Mouse (Mus musculus) megakaryocyte progenitor cell, adult 5-6 weeks (primary cell): ENCODE data around the gene Fam57b. TPM values are rescaled to one million over a fixed set of nuclear protein-coding genes. Genes with fewer than 3 reads are reported as not detected.

Experiments used
- ATAC-seq: replicated peaks from 2 replicates; pipeline ENCODE4 v1.8.0; 2016; ENCODE audit warnings: mild to moderate bottlenecking, moderate TSS enrichment, inconsistent platforms; ENCODE audit not compliant: poor library complexity
- total RNA-seq, 2 experiments: library from RNA; stranded (forward) in 1 of 2; stranded (reverse) in 1 of 2; fragments of 157-497, 149-512 nt in 1 of 2; fragments of 200-1000 nt in 1 of 2; gene quantifications; 2 replicates each; pipeline versions ENCODE4 v1.2.3 to v1.2.4; 2015 to 2017

Fam57b gene
- total RNA-seq, 2 experiments from 2014 or later, result not detected

DNA sequence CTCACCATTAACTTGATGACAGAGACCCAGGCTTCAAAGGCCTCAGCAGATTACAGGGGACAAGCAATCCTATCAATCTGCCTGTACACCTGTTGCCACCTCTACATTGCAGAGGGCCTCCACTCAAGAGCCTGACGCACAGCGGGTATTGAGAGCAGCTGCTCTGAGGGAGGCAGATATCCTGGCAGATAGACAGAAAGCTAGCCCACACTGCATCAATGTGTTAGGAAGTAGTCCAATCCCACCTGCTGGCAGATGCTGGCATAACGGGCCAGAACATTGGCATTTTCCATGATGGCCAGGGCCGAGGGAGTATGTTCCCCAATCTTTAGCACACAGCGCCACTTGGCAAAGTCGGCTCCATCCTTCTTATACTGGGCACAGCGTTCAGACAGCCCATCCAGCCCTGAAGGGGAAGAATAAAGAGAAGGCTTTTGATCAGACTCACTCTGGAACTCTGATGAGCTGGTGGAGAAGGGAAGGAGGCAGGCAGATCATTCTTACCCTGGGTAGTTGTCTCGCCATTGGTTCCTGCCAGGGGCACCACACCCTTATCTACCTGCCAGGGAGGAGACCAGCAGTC lies 1.0 kb upstream of the Fam57b start:
- no peak for ATAC-seq

DNA sequence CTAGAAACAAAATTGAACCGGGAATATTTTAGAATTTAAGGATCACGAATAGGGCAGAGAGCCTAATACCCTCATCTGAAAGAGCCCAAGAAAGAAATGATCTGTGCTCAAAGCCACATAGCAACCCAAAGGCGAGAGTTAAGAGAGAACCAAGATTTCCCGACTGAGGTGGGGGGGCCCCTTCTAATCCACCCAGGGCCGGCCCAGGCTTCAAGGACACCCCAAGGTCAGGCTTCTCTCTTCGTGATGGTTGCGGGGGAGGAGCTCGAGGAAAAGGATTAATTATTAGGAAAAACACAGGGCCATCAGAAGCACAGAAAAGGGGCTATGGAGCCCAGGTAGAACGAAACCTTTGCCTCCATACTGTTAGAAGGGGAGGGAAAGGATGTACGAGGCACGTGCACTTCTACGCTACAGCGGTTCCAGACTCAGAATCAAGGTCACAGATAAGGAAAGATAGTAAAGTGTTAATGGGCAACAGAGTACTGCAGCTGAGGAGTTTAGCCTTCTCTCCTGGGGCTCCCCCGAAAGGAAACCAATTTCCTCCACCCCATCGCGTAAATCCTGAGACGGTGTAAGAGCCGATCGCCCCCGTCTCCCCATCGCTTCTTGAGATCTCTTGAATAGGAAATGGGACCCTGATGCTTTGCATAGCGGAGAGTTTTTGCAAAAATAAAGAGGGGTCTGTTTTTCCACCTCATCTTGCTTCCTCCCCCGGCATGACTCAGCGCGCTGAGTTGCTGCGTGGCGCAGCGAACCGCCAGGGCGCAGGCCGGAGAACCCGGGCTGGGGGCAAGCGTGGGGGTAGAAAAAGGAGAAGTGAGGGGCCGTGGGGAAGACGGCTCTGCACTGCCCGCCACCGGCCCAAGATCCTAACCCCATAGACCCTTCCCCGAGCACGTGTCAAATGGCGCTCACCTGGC lies 920 bp downstream of the Fam57b start:
- peak; percentile 26 for ATAC-seq

DNA sequence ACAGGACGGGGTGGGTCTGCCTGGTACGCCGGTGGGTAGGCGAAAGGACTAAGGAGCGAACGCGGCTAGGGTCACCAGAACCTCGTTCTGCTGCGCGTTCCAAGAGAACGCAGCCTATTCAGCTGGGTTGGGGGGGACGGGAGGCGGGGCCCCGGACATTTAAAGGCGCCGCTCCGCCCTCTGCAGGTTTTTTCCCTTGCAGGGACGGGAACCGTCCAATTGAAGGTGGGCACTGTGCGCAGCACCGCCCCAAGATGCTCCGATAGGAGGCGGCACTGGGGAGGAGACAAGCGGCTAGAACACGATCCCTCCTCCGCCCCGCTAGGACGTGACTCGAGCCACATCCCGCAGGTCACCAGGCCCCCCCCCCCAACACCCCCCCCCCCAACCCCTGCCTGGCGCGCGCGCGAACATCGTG lies 1.6 kb downstream of the Fam57b start:
- ATAC-seq, result peak; percentile 73

DNA sequence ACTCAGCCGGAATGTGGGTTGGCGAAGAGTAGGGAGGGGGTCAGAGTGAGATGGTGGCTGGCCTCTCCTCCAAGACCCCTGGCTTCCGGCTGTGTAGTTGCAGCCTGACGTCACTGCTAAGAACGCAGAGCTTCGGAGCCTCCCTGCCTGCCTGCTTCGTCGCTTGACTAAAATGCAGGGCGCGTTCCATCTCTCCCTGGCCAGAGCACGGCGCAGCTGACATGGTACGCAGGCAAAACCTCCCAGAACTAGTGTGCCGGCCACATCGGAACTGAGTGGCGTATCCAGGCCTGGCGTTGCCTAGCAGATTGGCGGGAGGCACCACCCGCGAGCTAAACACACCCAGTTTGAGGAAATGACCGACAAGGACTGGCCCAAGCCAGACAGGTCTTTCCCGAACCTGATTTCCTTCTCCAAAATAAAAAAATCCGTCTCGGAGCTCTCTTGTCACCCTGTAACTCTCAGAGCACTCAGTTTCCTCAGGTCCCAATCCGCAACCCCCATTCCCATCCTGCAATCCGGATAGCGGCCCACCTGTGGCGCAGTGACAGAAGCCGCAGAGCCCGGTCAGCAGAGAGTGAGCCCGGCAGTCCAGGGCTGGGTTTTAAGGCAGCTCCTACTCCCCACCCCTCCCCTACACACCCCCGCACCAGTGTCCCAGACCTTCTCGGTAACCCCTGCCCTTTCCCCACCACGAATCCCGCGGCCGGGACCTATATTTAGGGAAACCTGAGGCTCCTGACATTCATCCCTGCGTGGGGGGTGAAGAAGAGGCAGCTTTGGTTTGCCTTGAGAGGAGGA lies 2.2 kb downstream of the Fam57b start:
- ATAC-seq, result peak; percentile 53

DNA sequence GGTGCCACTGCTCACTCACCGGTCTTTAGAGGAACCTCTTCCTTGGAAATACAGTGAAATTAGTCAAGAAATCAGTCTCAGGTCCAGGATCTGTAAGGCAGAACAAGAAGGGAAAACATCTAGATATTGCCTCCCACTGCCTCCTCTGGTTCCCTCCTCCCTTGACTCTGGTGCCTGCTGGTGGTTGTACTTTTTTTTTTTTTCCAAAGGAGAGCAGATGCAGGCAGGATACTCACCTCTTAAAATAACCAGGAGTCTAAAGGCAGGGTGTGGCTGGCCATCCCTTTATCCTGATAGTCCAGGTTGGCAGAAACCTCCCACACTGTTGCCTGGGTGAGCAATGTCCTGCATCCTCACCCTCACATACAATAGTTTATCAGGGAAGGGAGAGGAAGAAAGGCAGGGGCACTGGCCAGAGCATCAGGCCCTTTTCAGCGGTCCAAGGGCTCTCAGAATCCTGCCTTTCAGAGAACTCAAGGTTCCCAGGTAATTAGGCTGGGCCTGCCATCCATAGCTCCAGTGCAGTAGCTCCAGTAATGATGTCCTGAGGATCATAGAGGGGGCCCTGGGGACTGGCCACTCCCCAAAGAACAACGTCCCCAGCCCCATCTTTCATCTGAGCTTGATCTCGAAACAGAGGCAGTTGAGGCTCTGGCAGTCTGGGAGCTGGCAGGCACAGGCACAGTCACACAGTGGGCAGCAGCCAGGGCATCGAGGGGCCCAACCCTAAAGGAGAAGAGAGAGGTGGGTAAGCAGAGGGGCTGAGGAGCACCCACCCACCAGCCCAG lies 3.0 kb downstream of the Fam57b start:
- ATAC-seq, result no peak

DNA sequence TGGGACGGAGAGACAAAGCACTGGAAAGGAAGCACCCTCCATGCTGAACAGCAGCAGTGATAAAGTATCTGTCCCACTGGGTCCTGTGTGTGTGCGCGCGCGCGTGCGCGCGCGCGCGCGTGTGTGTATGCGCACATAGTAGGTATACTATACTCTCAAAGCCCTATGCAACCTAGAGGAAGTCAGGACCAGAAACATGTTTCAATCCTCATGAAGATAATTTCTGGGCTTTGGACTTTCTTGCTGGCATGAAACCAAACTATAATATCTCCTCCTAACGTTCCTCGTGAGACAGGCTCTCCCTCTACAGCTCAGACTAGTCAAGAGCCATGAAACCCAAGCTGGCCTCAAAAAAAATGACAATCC lies 3.6 kb downstream of the Fam57b start:
- no peak for ATAC-seq

DNA sequence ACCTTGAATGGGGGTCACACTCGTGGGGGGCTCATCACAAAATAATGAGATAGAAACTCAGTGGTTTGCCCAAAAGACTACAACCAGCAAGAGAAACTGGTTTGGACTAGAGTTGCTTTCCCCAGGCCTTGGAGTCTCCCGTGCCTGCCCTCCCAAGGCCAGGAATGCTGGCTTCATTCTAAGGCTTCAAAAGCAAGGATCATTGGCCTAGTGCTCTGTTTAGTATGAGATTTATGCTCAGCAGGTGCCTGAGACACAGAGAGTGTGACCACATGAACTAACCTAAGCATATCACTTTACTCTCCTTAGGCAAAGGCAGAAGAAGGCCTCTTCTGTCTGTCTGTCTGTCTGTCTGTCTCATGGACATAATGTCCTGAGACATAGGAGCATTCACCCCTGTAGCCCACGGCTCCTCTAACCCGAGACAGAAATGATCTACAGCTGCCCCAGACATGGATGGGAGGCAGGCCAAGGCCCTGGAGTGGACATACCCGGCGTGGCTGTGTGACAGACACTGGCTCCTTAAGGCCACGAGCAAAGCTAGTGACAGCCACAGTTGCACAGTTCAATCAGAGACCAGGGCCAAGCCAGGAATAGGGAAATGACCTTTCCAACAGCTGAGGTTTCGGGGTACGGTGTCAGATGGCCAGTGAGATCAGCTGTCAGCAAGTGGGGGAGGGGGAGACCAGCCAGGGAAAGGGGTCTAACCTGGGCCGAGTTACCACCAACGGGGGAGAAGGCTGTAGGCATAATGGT lies 4.8 kb downstream of the Fam57b start:
- no peak for ATAC-seq

DNA sequence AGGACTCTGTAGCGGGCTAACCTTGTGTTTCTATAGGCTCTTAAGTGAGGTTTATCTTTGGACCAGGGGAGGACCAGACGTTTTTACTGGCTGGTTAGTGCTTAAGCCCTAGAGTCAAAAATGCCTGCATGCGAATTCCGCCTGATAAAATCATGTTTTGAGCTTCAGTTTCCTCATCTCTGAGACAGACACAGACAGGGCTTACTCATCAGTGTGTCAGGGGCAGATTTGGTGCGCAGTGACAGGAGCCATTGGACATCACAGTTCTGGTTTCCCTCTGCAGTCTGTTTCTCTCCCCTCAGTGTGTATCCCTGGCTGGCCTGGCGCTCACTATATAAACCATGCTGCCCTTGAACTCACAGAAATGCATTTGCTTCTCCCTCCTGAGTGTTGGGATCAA lies 5.7 kb downstream of the Fam57b start:
- no peak for ATAC-seq

DNA sequence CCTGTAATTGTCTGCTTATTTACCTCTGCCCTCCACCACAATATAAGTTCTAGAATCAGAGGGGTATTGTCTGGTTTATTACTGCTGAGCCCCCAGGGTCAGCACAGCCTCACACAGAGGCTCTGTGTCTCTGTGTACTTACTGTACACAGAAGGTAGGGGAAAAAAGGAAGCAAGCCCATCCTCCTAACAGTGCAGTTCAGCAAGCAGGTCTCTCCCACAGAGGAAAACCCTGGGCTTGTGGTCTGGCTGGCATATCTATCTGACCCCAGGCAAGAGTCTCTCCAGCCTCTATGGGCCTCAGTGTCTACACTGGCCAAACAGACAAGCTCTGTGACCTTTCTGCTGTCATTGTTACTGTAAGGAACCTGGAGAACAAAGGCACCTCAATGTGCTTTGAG lies 6.3 kb downstream of the Fam57b start:
- ATAC-seq, result no peak

DNA sequence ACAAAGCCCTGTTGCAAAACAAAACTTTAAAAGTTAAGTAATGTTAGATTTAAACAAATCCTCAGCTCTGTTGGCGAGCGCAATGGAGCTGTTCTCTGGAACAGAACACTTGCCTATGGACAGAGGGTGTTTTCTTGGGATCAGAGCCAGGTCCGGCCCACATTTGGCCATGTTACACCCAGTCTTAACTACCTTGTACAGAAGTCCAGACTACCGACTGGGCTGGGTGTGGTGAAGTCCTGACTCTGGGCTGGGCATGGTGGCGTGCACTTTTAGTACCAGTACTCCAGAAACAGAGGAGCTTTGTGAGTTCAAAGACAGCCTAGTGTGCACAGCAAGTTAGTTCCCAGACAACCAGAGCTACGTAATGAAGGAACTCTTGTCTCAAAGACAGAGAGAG lies 9.5 kb downstream of the Fam57b start:
- no peak for ATAC-seq

DNA sequence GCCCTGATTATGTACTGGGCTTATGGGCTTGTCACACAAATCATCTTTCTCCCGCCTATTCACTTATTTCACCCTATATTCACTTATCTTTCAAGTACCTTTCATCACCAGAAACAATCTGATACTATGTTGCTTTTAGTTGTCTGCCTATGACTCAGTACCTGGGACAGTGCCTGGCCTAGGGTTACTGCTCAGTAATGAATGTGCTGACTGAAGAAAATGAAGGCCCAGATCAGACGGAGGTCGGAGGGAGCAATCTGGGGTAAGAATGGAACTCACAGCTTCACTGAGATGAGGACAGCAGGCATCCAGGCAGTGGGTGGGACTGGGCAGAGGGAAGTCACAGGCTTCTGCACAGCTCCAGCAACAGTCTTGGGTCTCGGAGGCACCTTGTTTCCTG lies 9.9 kb downstream of the Fam57b start:
- no peak for ATAC-seq

DNA sequence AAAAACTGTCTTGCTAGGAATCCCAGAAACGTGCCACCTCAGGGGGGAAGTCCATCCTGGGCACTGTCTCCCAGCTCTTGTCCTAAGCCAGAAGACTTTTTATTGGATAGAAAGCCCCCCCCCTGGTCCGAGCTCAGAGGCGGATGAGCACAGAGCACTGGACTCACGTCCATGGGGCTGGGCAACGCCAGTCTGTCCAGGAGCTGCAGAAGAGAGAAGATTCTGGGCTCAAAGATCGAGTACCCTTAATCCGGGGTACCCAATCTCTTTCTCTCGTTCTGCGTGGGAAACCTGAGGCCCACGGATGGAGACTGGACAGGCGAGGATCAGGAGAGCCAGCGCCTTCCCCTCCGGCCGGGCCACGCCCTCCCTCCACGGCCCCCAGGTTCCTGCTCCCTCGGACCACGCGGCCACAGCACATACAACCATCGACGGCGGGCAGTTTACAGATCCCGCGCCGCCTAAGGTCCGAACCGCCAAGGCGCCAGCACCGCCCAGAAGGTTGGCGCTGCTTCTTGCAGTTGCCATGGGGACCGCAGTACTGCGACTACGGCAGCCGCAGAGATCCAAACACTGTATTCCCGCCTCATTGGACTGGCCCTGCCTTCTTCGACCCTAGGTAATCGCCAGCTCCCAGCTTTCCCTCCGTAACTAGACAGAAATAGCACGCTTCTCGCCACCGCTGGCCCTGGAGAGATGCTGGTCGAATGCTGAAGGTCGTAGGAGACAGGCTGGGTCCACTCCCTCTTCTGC lies 11.4 kb downstream of the Fam57b start:
- ATAC-seq, result peak; percentile 96

DNA sequence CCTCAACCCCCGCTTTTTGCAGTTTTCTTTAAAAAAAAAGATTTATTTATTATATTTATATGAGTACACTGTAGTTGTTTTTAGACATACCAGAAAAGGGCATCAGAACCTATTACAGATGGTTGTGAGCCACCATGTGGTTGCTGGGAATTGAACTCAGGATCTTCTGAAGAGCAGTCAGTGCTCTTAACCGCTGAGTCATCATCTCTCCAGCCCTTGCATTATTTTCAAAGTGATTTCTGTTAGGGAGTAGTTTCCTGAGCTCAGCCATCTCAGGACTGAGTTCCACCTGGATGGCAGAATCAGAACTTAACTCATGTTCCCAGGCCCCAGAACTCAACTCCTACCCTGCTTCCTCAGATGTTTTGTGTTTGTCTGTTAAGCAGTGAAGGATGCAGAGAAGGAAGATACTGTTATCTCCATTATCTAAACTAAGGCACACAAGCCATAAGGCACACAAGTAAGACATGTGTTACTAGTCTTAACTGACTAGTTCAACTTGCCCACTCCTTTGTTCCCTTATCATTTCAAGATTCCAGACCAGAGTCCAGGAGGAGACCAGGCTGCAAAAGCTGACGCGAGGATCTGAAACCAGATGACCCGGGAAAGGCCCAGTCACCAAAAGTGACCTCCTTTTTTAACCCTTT lies 12.4 kb downstream of the Fam57b start:
- ATAC-seq, result no peak; the same call in 1 of the 2 replicates

DNA sequence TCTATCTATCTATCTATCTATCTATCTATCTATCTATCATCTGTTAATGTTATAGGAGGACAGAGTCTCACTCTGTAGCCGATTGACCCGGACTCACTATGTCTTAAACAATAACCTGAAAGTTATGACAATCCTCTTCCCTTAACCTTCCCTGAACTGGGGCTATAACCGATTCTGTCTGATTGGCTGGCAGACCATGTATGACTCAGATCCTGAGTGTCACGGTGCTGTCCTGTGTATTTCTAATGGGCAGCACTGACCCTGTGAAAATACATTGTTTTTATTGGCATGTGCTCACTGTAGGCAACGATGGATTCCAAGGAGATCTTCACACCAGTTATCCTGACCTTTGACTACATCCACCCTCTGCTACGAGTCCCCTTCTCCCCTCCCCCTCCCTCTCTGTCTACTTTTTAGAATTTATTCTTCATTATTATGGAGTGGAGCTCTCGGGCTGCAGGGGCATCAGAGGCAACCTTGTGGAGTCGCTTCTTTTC lies 18.3 kb downstream of the Fam57b start:
- no peak for ATAC-seq

DNA sequence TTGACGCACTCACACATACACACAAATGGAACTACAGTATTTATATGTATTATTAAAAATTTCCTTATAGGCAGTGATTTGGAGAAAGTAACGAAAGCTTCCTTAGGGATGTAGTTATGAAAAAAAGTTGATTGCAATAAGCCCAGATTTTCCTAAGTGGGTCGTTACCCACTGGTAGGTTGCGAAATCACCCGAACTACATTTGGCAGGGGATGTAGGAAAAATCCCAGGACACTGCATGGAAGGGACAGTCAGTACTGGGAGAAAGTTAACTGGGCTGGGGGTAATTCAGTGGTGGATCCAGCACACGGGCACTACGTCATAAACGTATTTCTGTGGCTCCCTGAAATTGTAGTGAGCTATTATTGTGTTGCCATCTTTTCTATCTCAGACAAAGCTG lies 19.0 kb downstream of the Fam57b start:
- ATAC-seq, result no peak

DNA sequence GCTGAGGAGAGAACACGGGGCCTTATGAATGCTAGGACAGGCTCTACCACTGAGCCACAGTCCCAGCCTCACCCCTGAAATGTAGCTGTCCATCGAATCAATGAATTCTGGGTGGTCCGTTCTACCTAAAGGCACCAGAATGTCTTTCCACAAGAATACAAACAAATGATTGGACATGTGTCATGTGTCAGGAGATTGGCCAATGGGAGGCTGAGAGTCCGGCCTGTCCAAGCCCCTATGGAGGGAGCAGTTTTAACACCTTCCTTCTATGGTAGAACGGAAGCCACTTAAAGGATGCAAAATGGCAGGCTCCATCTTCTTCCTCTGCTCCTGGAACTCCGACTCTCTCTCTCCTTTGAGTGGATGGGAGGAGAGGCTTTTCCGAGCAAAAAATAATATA lies 20.1 kb downstream of the Fam57b start:
- no peak for ATAC-seq

DNA sequence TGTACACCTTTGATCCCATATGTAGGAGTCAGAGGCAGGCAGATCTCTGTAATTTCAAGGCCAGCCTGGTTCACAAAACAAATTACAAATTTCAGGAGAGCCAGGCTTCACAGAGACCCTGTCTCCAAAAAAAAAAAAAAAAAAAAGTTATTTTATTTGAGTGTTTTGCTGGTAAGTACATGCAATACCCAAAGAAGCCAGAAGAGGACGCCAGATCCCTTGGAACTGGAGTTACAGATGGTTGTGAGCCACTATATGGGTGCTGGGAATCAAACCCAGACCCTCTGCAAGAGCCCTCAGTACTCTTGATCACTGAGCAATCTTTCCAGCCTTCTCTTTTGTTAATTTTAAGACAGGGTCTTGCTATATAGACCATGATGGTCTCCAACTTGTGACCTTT lies 21.4 kb downstream of the Fam57b start:
- no peak for ATAC-seq

DNA sequence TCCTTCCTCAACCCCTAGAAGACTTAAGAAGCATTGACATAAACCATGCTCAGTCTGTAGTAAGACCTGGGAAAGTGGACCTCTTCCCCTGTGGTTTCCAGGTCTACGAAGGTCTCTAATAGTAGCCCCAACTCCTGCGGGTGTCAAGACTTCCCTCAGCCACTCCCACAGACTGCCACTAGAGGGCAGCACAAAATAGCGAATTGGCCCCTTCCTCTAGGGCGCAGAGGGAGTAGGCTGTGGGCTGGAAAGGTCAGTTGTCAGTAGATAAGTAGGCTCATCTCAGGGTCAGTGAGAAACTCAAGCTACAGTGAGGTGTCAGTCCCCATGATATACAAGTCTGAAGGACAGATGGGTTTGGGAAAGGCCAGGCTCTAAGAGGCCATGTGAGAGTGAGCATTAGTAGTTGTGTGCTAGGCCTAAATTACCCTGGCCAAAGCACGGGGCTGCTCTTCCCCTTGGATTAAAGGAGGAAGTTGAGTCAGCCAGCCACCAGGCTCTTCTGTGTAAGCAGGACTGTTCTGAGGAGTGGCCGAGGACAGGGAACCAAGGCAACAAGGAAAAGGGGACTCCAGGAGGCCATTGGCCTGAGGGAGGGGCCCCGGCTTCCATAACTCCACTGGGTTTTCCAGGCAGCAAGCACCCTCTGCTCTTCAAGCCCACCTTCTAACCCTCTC lies 24.5 kb downstream of the Fam57b start:
- ATAC-seq, result peak; percentile 93
